Mouse (Mus musculus): ENCODE results near the gene Asb16. TPM values are rescaled to one million over a fixed set of nuclear protein-coding genes. Genes with fewer than 3 reads are reported as not detected.

Gene Asb16
- polyA plus RNA-seq, 1 experiment from 2014 or later = 0.04 TPM

GRCm38 (mm10) chr11:102327839-102328238, 59.3 kb downstream of the Asb16 start:
- WGBS (ENCODE audit: insufficient replicate concordance) = 63% methylated on average over 7 of the region's 7 CpGs
- no peak overlapping the region for H3K4me2 ChIP-seq (ENCODE audit: low read depth, low read length)
- no peaks in the 10 kb centered on the region for H3K9me3 ChIP-seq (replicated peaks; ENCODE audit: control insufficient read depth, low read length)
- H3K36me3 ChIP-seq (ENCODE audit: control insufficient read depth, insufficient read depth) = no peaks in the 10 kb centered on the region
- H3K4me1 ChIP-seq (ENCODE audit: control insufficient read depth, low read depth, low read length) = no peaks in the 10 kb centered on the region
- no peak overlapping the region for H3K4me3 ChIP-seq (ENCODE audit: low read depth, low read length)
- no peak overlapping the region for H3K9ac ChIP-seq (ENCODE audit: low read depth, low read length)
- H3K27ac ChIP-seq (ENCODE audit: low read length) = no peak overlapping the region
- ATAC-seq (ENCODE audit: low read depth) = no peak
- peaks cover 10% of the 10 kb centered on the region for H3K27me3 ChIP-seq (ENCODE audit: control insufficient read depth, insufficient read depth, low read depth, low read length)

Small RNA genes within 50 kb of the gene (microRNA-seq; reads per million reads assigned to microRNA genes)
- 3.4 reads per million, percentile 11 among the genes with 10 or more reads in this experiment for gene Mir8101

Other genes with a start within 250 kb of the Asb16 start
- gene Mpp3, start 240.3 kb upstream of the Asb16 start, polyA plus RNA-seq (2015; fragmentation: Nextera tagmentation; extraction: Ambion mirVana) = 0.28 and 0.76 TPM in 2 replicates
- 0.68 and 0.87 TPM in 2 replicates for gene Cd300lg, start 227.2 kb upstream of the Asb16 start, polyA plus RNA-seq (2015; fragmentation: Nextera tagmentation; extraction: Ambion mirVana)
- gene Mpp2, start 180.2 kb upstream of the Asb16 start, polyA plus RNA-seq (2015; fragmentation: Nextera tagmentation; extraction: Ambion mirVana) = 9.2 and 11.1 TPM in 2 replicates
- gene Ppy, start 167.4 kb upstream of the Asb16 start, polyA plus RNA-seq (2015; fragmentation: Nextera tagmentation; extraction: Ambion mirVana) = 0.32 TPM in 1 of 2 replicates, not detected in the other
- gene Pyy, start 160.9 kb upstream of the Asb16 start, polyA plus RNA-seq (2015; fragmentation: Nextera tagmentation; extraction: Ambion mirVana) = 1.1 TPM in 1 of 2 replicates, not detected in the other
- gene Nags, start 123.2 kb upstream of the Asb16 start, polyA plus RNA-seq (2015; fragmentation: Nextera tagmentation; extraction: Ambion mirVana) = 19.0 and 19.2 TPM in 2 replicates
- 9.0 and 9.9 TPM in 2 replicates for gene Tmem101, start 112.3 kb upstream of the Asb16 start, polyA plus RNA-seq (2015; fragmentation: Nextera tagmentation; extraction: Ambion mirVana)
- 51.2 and 52.5 TPM in 2 replicates for gene Lsm12, start 83.4 kb upstream of the Asb16 start, polyA plus RNA-seq (2015; fragmentation: Nextera tagmentation; extraction: Ambion mirVana)
- 7.7 and 8.2 TPM in 2 replicates for gene G6pc3, start 79.1 kb upstream of the Asb16 start, polyA plus RNA-seq (2015; fragmentation: Nextera tagmentation; extraction: Ambion mirVana)
- 16.9 and 20.4 TPM in 2 replicates for gene Hdac5, start 38.6 kb upstream of the Asb16 start, polyA plus RNA-seq (2015; fragmentation: Nextera tagmentation; extraction: Ambion mirVana)
- 13.2 and 13.8 TPM in 2 replicates for gene BC030867, start 19.9 kb upstream of the Asb16 start, polyA plus RNA-seq (2015; fragmentation: Nextera tagmentation; extraction: Ambion mirVana)
- gene Tmub2, start 16.2 kb downstream of the Asb16 start, polyA plus RNA-seq (2015; fragmentation: Nextera tagmentation; extraction: Ambion mirVana) = 26.7 and 28.5 TPM in 2 replicates
- gene Atxn7l3, start 27.9 kb downstream of the Asb16 start, polyA plus RNA-seq (2015; fragmentation: Nextera tagmentation; extraction: Ambion mirVana) = 3.0 and 3.2 TPM in 2 replicates
- 44.5 and 46.4 TPM in 2 replicates for gene Ubtf, start 51.0 kb downstream of the Asb16 start, polyA plus RNA-seq (2015; fragmentation: Nextera tagmentation; extraction: Ambion mirVana)
- 1,073 and 1,144 TPM in 2 replicates for gene Slc4a1, start 97.5 kb downstream of the Asb16 start, polyA plus RNA-seq (2015; fragmentation: Nextera tagmentation; extraction: Ambion mirVana)
- gene Rundc3a, start 124.7 kb downstream of the Asb16 start, polyA plus RNA-seq (2015; fragmentation: Nextera tagmentation; extraction: Ambion mirVana) = 2.1 and 2.2 TPM in 2 replicates
- gene Slc25a39, start 139.2 kb downstream of the Asb16 start, polyA plus RNA-seq (2015; fragmentation: Nextera tagmentation; extraction: Ambion mirVana) = 454 and 500 TPM in 2 replicates
- 103 and 118 TPM in 2 replicates for gene Grn, start 161.6 kb downstream of the Asb16 start, polyA plus RNA-seq (2015; fragmentation: Nextera tagmentation; extraction: Ambion mirVana)
- gene Fam171a2, start 178.9 kb downstream of the Asb16 start, polyA plus RNA-seq (2015; fragmentation: Nextera tagmentation; extraction: Ambion mirVana) = 0.20 and 0.34 TPM in 2 replicates
- gene Itga2b, start 201.4 kb downstream of the Asb16 start, polyA plus RNA-seq (2015; fragmentation: Nextera tagmentation; extraction: Ambion mirVana) = 28.0 and 32.9 TPM in 2 replicates

Data from liver, embryonic 16.5 days (tissue).